Mouse (Mus musculus): ENCODE results near the gene Trir. TPM values are rescaled to one million over a fixed set of nuclear protein-coding genes. Genes with fewer than 3 reads are reported as not detected.

Gene Trir
- polyA plus RNA-seq, 1 experiment from 2014 or later = 141 TPM

- H3K36me3 ChIP-seq = peaks cover 43% of the 10 kb centered on the region
These were observed 46.5 kb downstream of the Trir start for GRCm38 (mm10) chr8:85073041-85073612.

GRCm38 (mm10) chr8:85074167-85074566, 47.5 kb downstream of the Trir start:
- Histone ChIP-seq H3K9me3 (no peaks in the 10 kb centered on the region), H3K4me3 (no peak overlapping the region), H3K4me2 (replicated peaks) (no peak overlapping the region), H3K27ac (replicated peaks) (no peak overlapping the region), H3K27me3 (no peaks in the 10 kb centered on the region), H3K4me1 (peaks cover 21% of the 10 kb centered on the region), H3K9ac (replicated peaks) (no peak overlapping the region), H3K36me3 (peaks cover 42% of the 10 kb centered on the region)
- WGBS = 92% methylated on average over 10 of the region's 10 CpGs
- ATAC-seq (replicated peaks) = no peak

More at GRCm38 (mm10) chr8:85073041-85073612, 46.5 kb downstream of the Trir start:
- no peak overlapping the region for H3K27ac ChIP-seq (replicated peaks)
- no peak overlapping the region for H3K4me3 ChIP-seq
- peaks cover 21% of the 10 kb centered on the region for H3K4me1 ChIP-seq
- no peaks in the 10 kb centered on the region for H3K27me3 ChIP-seq
- H3K4me2 ChIP-seq (replicated peaks) = no peak overlapping the region
- no peak overlapping the region for H3K9ac ChIP-seq (replicated peaks)
- no peaks in the 10 kb centered on the region for H3K9me3 ChIP-seq
- no peak for ATAC-seq (replicated peaks)
- 94% methylated on average over 15 of the region's 15 CpGs for WGBS

- Histone ChIP-seq H3K4me2 (replicated peaks) (no peak overlapping the region), H3K4me3 (no peak overlapping the region), H3K36me3 (peaks cover 42% of the 10 kb centered on the region), H3K27ac (replicated peaks) (no peak overlapping the region), H3K27me3 (no peaks in the 10 kb centered on the region), H3K4me1 (peaks cover 25% of the 10 kb centered on the region), H3K9ac (replicated peaks) (no peak overlapping the region), H3K9me3 (no peaks in the 10 kb centered on the region)
- ATAC-seq (replicated peaks) = no peak
- 93% methylated on average over 10 of the region's 10 CpGs for WGBS
These were observed 48.0 kb downstream of the Trir start for GRCm38 (mm10) chr8:85074617-85075016.

GRCm38 (mm10) chr8:85076001-85076400, 49.4 kb downstream of the Trir start:
- H3K9ac ChIP-seq (replicated peaks) = no peak overlapping the region
- H3K27me3 ChIP-seq = no peaks in the 10 kb centered on the region
- H3K36me3 ChIP-seq = peaks cover 42% of the 10 kb centered on the region
- no peak for ATAC-seq (replicated peaks)
- WGBS = 74% methylated on average over 9 of the region's 9 CpGs
- no peak overlapping the region for H3K4me2 ChIP-seq (replicated peaks)
- H3K9me3 ChIP-seq = no peaks in the 10 kb centered on the region
- H3K27ac ChIP-seq (replicated peaks) = no peak overlapping the region
- no peak overlapping the region for H3K4me3 ChIP-seq
- peaks cover 25% of the 10 kb centered on the region for H3K4me1 ChIP-seq

GRCm38 (mm10) chr8:85076993-85077392, 50.4 kb downstream of the Trir start:
- Histone ChIP-seq H3K4me1 (peaks cover 30% of the 10 kb centered on the region), H3K9me3 (no peaks in the 10 kb centered on the region), H3K4me2 (replicated peaks) (no peak overlapping the region), H3K9ac (replicated peaks) (no peak overlapping the region), H3K36me3 (peaks cover 42% of the 10 kb centered on the region), H3K27me3 (no peaks in the 10 kb centered on the region), H3K27ac (replicated peaks) (peak overlapping the region; percentile 43; the same call in 1 of the 2 replicates), H3K4me3 (no peak overlapping the region)
- WGBS = 0% methylated on average over 2 of the region's 2 CpGs
- ATAC-seq (replicated peaks) = 0 out of 2 replicates have a peak, but pooled peaks have one; percentile 30

Small RNA genes within 50 kb of the gene (microRNA-seq; reads per million reads assigned to microRNA genes)
- 1.5 reads per million for gene Mir7070

Other genes with a start within 250 kb of the Trir start
- gene Nfix, start 226.5 kb upstream of the Trir start, polyA plus RNA-seq (2015; fragmentation: Nextera tagmentation; extraction: Ambion mirVana) = 413 and 445 TPM in 2 replicates
- gene Dand5, start 204.0 kb upstream of the Trir start, polyA plus RNA-seq (2015; fragmentation: Nextera tagmentation; extraction: Ambion mirVana) = 8.1 and 8.9 TPM in 2 replicates
- gene Gadd45gip1, start 195.3 kb upstream of the Trir start, polyA plus RNA-seq (2015; fragmentation: Nextera tagmentation; extraction: Ambion mirVana) = 36.3 and 39.9 TPM in 2 replicates
- 82.1 and 85.1 TPM in 2 replicates for gene Rad23a, start 186.2 kb upstream of the Trir start, polyA plus RNA-seq (2015; fragmentation: Nextera tagmentation; extraction: Ambion mirVana)
- gene Calr, start 179.9 kb upstream of the Trir start, polyA plus RNA-seq (2015; fragmentation: Nextera tagmentation; extraction: Ambion mirVana) = 559 and 575 TPM in 2 replicates
- gene Farsa, start 169.8 kb upstream of the Trir start, polyA plus RNA-seq (2015; fragmentation: Nextera tagmentation; extraction: Ambion mirVana) = 122 and 127 TPM in 2 replicates
- 55.0 and 64.4 TPM in 2 replicates for gene Syce2, start 154.7 kb upstream of the Trir start, polyA plus RNA-seq (2015; fragmentation: Nextera tagmentation; extraction: Ambion mirVana)
- gene Gcdh, start 132.9 kb upstream of the Trir start, polyA plus RNA-seq (2015; fragmentation: Nextera tagmentation; extraction: Ambion mirVana) = 36.2 and 37.4 TPM in 2 replicates
- gene Klf1, start 124.9 kb upstream of the Trir start, polyA plus RNA-seq (2015; fragmentation: Nextera tagmentation; extraction: Ambion mirVana) = 0.75 and 0.87 TPM in 2 replicates
- 5.6 TPM in 2 replicates for gene Dnase2a, start 118.3 kb upstream of the Trir start, polyA plus RNA-seq (2015; fragmentation: Nextera tagmentation; extraction: Ambion mirVana)
- 48.3 and 52.5 TPM in 2 replicates for gene Mast1, start 89.5 kb upstream of the Trir start, polyA plus RNA-seq (2015; fragmentation: Nextera tagmentation; extraction: Ambion mirVana)
- gene Rtbdn, start 79.8 kb upstream of the Trir start, polyA plus RNA-seq (2015; fragmentation: Nextera tagmentation; extraction: Ambion mirVana) = 2.0 and 2.3 TPM in 2 replicates
- gene Gm49661, start 57.4 kb upstream of the Trir start, polyA plus RNA-seq (2015; fragmentation: Nextera tagmentation; extraction: Ambion mirVana) = not detected in 2 replicates
- 1,445 and 1,467 TPM in 2 replicates for gene Prdx2, start 57.2 kb upstream of the Trir start, polyA plus RNA-seq (2015; fragmentation: Nextera tagmentation; extraction: Ambion mirVana)
- 96.4 and 98.5 TPM in 2 replicates for gene Rnaseh2a, start 57.1 kb upstream of the Trir start, polyA plus RNA-seq (2015; fragmentation: Nextera tagmentation; extraction: Ambion mirVana)
- 7.6 TPM in 2 replicates for gene Junb, start 48.1 kb upstream of the Trir start, polyA plus RNA-seq (2015; fragmentation: Nextera tagmentation; extraction: Ambion mirVana)
- gene Hook2, start 36.2 kb upstream of the Trir start, polyA plus RNA-seq (2015; fragmentation: Nextera tagmentation; extraction: Ambion mirVana) = 28.0 and 29.7 TPM in 2 replicates
- not detected in 2 replicates for gene Best2, start 12.3 kb upstream of the Trir start, polyA plus RNA-seq (2015; fragmentation: Nextera tagmentation; extraction: Ambion mirVana)
- 152 and 154 TPM in 2 replicates for gene Asna1, start 1.5 kb upstream of the Trir start, polyA plus RNA-seq (2015; fragmentation: Nextera tagmentation; extraction: Ambion mirVana)
- gene Tnpo2, start 10.1 kb downstream of the Trir start, polyA plus RNA-seq (2015; fragmentation: Nextera tagmentation; extraction: Ambion mirVana) = 57.9 and 64.1 TPM in 2 replicates
- 63.0 and 67.1 TPM in 2 replicates for gene Fbxw9, start 33.2 kb downstream of the Trir start, polyA plus RNA-seq (2015; fragmentation: Nextera tagmentation; extraction: Ambion mirVana)
- gene Gm5741, start 41.2 kb downstream of the Trir start, polyA plus RNA-seq (2015; fragmentation: Nextera tagmentation; extraction: Ambion mirVana) = 1.2 and 2.0 TPM in 2 replicates
- gene Dhps, start 44.9 kb downstream of the Trir start, polyA plus RNA-seq (2015; fragmentation: Nextera tagmentation; extraction: Ambion mirVana) = 91.4 and 92.3 TPM in 2 replicates
- 120 and 132 TPM in 2 replicates for gene Wdr83os, start 53.9 kb downstream of the Trir start, polyA plus RNA-seq (2015; fragmentation: Nextera tagmentation; extraction: Ambion mirVana)
- gene Wdr83, start 54.5 kb downstream of the Trir start, polyA plus RNA-seq (2015; fragmentation: Nextera tagmentation; extraction: Ambion mirVana) = 62.1 and 62.3 TPM in 2 replicates
- gene Man2b1, start 56.4 kb downstream of the Trir start, polyA plus RNA-seq (2015; fragmentation: Nextera tagmentation; extraction: Ambion mirVana) = 16.9 and 17.0 TPM in 2 replicates
- gene Zfp791, start 96.3 kb downstream of the Trir start, polyA plus RNA-seq (2015; fragmentation: Nextera tagmentation; extraction: Ambion mirVana) = 3.8 and 4.1 TPM in 2 replicates
- not detected in 2 replicates for gene Cks1brt, start 125.1 kb downstream of the Trir start, polyA plus RNA-seq (2015; fragmentation: Nextera tagmentation; extraction: Ambion mirVana)
- not detected in 2 replicates for gene Olfr371, start 199.2 kb downstream of the Trir start, polyA plus RNA-seq (2015; fragmentation: Nextera tagmentation; extraction: Ambion mirVana)